Comparison of ENCODE assay signal across 9 mouse cellular contexts in the genomic region with DNA sequence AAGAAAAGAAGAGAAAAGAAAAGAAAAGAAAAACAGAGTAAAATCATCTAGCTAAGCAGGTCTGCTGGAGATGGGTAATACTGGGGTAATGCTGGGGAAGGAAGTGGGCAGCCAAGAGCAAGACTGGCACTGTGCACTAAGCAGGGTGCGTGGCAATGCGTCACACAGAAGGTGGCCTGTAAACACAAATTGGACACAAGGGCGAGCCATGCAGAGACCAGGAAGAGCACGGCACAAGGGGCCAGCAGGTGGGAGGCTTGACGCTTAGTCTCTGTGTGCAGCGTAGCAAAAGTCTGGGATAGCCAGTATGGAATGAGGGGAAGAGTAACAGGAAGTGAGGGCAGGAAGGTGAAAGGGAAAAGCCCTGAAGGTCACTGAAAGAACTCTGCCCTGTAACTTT. TPM values are rescaled to one million over a fixed set of nuclear protein-coding genes. Genes with fewer than 3 reads are reported as not detected.
DNase-seq lines count a peak whose midpoint lies in the region; ATAC-seq and TF ChIP-seq lines count a peak whose summit lies in the region.
"Had no signal": no experiment of that assay in that cellular context is flagged by ENCODE, and none has a peak within 500 bp of the region (broad histone marks: within the 10 kb centered on the region; RNA-seq: fewer than 3 reads in every experiment).

No protein-coding gene starts in this region.

- H3K4me2 ChIP-seq in heart, embryonic 15.5 days, result peak overlapping the region; percentile 40
- peak overlapping the region; percentile 47 for H3K4me2 ChIP-seq in hindbrain, embryonic 13.5 days
- no peak overlapping the region for H3K4me2 ChIP-seq in kidney, embryonic 14.5 days (replicated peaks; ENCODE audit: low read depth, low read length)
- H3K4me2 ChIP-seq: limb, embryonic 13.5 days had no signal

- H3K4me3 ChIP-seq in heart, embryonic 15.5 days, result no peak overlapping the region
- H3K4me3 ChIP-seq in bone marrow macrophage, adult 2 months (ENCODE audit: insufficient read depth, low read length), result peak overlapping the region; percentile 51
- H3K4me3 ChIP-seq in hindbrain, embryonic 13.5 days, result peak overlapping the region; percentile 17; the same call in 1 of the 2 replicates
- no peak overlapping the region for H3K4me3 ChIP-seq in kidney, embryonic 14.5 days (ENCODE audit: low read length)
- H3K4me3 ChIP-seq: limb, embryonic 13.5 days had no signal

- no peak for TF ChIP-seq CTCF in bone marrow macrophage, adult 2 months (IDR thresholded peaks at IDR 0.05; ENCODE audit: low read depth, low read length)

- H3K27me3 ChIP-seq in heart, embryonic 15.5 days, result no peaks in the 10 kb centered on the region
- H3K27me3 ChIP-seq in hindbrain, embryonic 13.5 days, result no peaks in the 10 kb centered on the region
- H3K27me3 ChIP-seq in kidney, embryonic 14.5 days (ENCODE audit: control insufficient read depth, insufficient read depth, low read length), result no peaks in the 10 kb centered on the region
- H3K27me3 ChIP-seq: limb, embryonic 13.5 days had no signal

- WGBS in heart, embryonic 15.5 days, result 38% methylated on average over 6 of the region's 6 CpGs
- WGBS in hindbrain, embryonic 13.5 days, result 29% methylated on average over 6 of the region's 6 CpGs
- WGBS in kidney, embryonic 14.5 days, result 57% methylated on average over 6 of the region's 6 CpGs

- H3K9ac ChIP-seq in heart, embryonic 15.5 days, result 0 out of 2 replicates have a peak overlapping the region, but pooled peaks have one; percentile 15
- peak overlapping the region; percentile 56 for H3K9ac ChIP-seq in hindbrain, embryonic 13.5 days
- H3K9ac ChIP-seq in kidney, embryonic 14.5 days (ENCODE audit: low read depth, low read length), result no peak overlapping the region
- H3K9ac ChIP-seq: limb, embryonic 13.5 days had no signal

- H3K9me3 ChIP-seq in heart, embryonic 15.5 days (replicated peaks), result no peaks in the 10 kb centered on the region
- no peaks in the 10 kb centered on the region for H3K9me3 ChIP-seq in hindbrain, embryonic 13.5 days
- no peaks in the 10 kb centered on the region for H3K9me3 ChIP-seq in kidney, embryonic 14.5 days (ENCODE audit: control insufficient read depth, low read length)
- H3K9me3 ChIP-seq: limb, embryonic 13.5 days had no signal

- ATAC-seq in heart, embryonic 15.5 days (replicated peaks; ENCODE audit: insufficient number of reproducible peaks, insufficient read depth, low FRiP score, low read depth), result no peak
- no peak for ATAC-seq in hindbrain, embryonic 13.5 days (ENCODE audit: low FRiP score)
- ATAC-seq in monocyte, adult 5-6 weeks (replicated peaks; ENCODE audit: insufficient number of reproducible peaks, low FRiP score, low TSS enrichment, poor library complexity, severe bottlenecking), result peak; percentile 85
- no peak for ATAC-seq in kidney, embryonic 14.5 days (ENCODE audit: low FRiP score, low TSS enrichment)

- no peak for TF ChIP-seq POLR2A in bone marrow macrophage, adult 2 months (IDR thresholded peaks at IDR 0.05; ENCODE audit: borderline replicate concordance, low read depth, low read length)

- no peak for DNase-seq in heart, adult 9 months (ENCODE audit: low spot score in 2 of 2)
- no peak for DNase-seq in layer of hippocampus, adult 9-11 months
- no peak for DNase-seq in thymus, postnatal 14 days

- peak overlapping the region; percentile 71 for H3K27ac ChIP-seq in heart, embryonic 15.5 days
- H3K27ac ChIP-seq in bone marrow macrophage, adult 2 months (ENCODE audit: insufficient read depth, low read depth, low read length), result peak overlapping the region; percentile 71
- H3K27ac ChIP-seq in hindbrain, embryonic 13.5 days, result peak overlapping the region; percentile 18; the same call in 1 of the 2 replicates
- H3K27ac ChIP-seq in kidney, embryonic 14.5 days (ENCODE audit: low read depth, low read length), result no peak overlapping the region
- H3K27ac ChIP-seq: limb, embryonic 13.5 days had no signal

- H3K36me3 ChIP-seq in heart, embryonic 15.5 days, result no peaks in the 10 kb centered on the region; the same call in 1 of the 2 replicates
- no peaks in the 10 kb centered on the region for H3K36me3 ChIP-seq in hindbrain, embryonic 13.5 days
- no peaks in the 10 kb centered on the region for H3K36me3 ChIP-seq in kidney, embryonic 14.5 days (ENCODE audit: control insufficient read depth, insufficient read depth, low read length)
- H3K36me3 ChIP-seq: limb, embryonic 13.5 days had no signal

- H3K4me1 ChIP-seq in heart, embryonic 15.5 days (replicated peaks), result peaks cover 43% of the 10 kb centered on the region
- peaks cover 18% of the 10 kb centered on the region for H3K4me1 ChIP-seq in bone marrow macrophage, adult 2 months (ENCODE audit: control insufficient read depth, insufficient read depth, low read length)
- H3K4me1 ChIP-seq in hindbrain, embryonic 13.5 days (replicated peaks), result peaks cover 59% of the 10 kb centered on the region
- H3K4me1 ChIP-seq in kidney, embryonic 14.5 days (ENCODE audit: control insufficient read depth, insufficient read depth, low read length), result peaks cover 21% of the 10 kb centered on the region

RNA-seq across cellular contexts. Expression of gene Arhgap21, which starts 6.9 kb away (rescaled TPM):
- 16.7 and 17.2 TPM in 2 replicates for polyA plus RNA-seq in heart, embryonic 15.5 days (2015; fragmentation: Nextera tagmentation; extraction: Ambion mirVana)
- polyA plus RNA-seq in bone marrow macrophage, adult 2 months (2012; ENCODE audit: insufficient read depth, insufficient read length, missing spikeins), result 14.7 and 22.7 TPM in 2 replicates
- polyA plus RNA-seq in hindbrain, embryonic 13.5 days (2015; fragmentation: Nextera tagmentation; extraction: Ambion mirVana), result 35.6 and 41.1 TPM in 2 replicates
- total RNA-seq in monocyte, adult 5-6 weeks (2017), result 11.1 to 28.0 TPM (median 16.4 TPM) in 3 replicates
- 14.4 and 15.9 TPM in 2 replicates for polyA plus RNA-seq in kidney, embryonic 14.5 days (2014; fragmentation: Nextera tagmentation; extraction: Ambion mirVana)

Comparison
In these comparisons a context has a peak if more than half of its experiments do, and no peak if none do; other contexts are left out.
1. H3K4me3 ChIP-seq: peak in bone marrow macrophage, adult 2 months (single experiment) and hindbrain, embryonic 13.5 days (single experiment); none in heart, embryonic 15.5 days (single experiment) and kidney, embryonic 14.5 days (single experiment).